Mouse (Mus musculus): ENCODE measurements around the gene Asic5. TPM values are rescaled to one million over a fixed set of nuclear protein-coding genes. Genes with fewer than 3 reads are reported as not detected.

Gene Asic5
- polyA plus RNA-seq, 1 experiment from 2014 or later: not detected

- Histone ChIP-seq H3K9ac (no peak overlapping the region), H3K4me2 (no peak overlapping the region), H3K36me3 (no peaks in the 10 kb centered on the region), H3K27me3 (no peaks in the 10 kb centered on the region), H3K27ac (no peak overlapping the region), H3K4me3 (replicated peaks) (no peak overlapping the region), H3K4me1 (replicated peaks) (no peaks in the 10 kb centered on the region), H3K9me3 (replicated peaks) (no peaks in the 10 kb centered on the region)
- 67% methylated on average over 4 of the region's 4 CpGs for WGBS (ENCODE audit: insufficient replicate concordance)
- DNase-seq (no peak), ATAC-seq (ENCODE audit: low read depth) (no peak)
Observed at GRCm38 (mm10) chr3:82048078-82048477, 66.0 kb downstream of the Asic5 start.

- ATAC-seq (ENCODE audit: low read depth) (no peak), DNase-seq (no peak)
- Histone ChIP-seq H3K4me1 (replicated peaks) (no peaks in the 10 kb centered on the region), H3K9ac (no peak overlapping the region), H3K36me3 (no peaks in the 10 kb centered on the region), H3K4me2 (no peak overlapping the region), H3K4me3 (replicated peaks) (no peak overlapping the region), H3K27me3 (no peaks in the 10 kb centered on the region), H3K27ac (no peak overlapping the region), H3K9me3 (replicated peaks) (no peaks in the 10 kb centered on the region)
- WGBS (ENCODE audit: insufficient replicate concordance): 64% methylated on average over 7 of the region's 7 CpGs
Observed at GRCm38 (mm10) chr3:82048681-82049080, 66.6 kb downstream of the Asic5 start.

DNA sequence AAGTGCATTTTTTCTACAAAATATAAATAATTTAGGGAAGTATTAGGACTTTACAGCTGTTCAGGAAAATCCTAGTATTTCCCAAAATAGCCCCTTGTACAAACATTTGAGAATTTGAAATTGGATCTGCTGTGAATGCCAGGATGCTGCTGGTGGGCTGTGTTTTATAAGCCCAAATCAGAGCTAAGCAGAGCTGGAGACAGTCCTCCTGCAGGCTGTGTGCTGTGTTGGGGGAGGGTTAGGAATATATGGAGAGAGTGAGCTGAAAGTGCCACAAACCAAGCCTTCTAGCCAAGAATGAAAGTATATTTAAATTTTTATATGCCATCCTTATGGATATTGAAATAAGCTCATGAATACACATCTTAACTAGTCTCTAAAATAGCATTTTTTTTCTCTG lies 69.4 kb downstream of the Asic5 start:
- Histone ChIP-seq H3K9ac (no peak overlapping the region), H3K4me1 (replicated peaks) (no peaks in the 10 kb centered on the region), H3K9me3 (replicated peaks) (no peaks in the 10 kb centered on the region), H3K36me3 (no peaks in the 10 kb centered on the region), H3K4me2 (no peak overlapping the region), H3K27me3 (no peaks in the 10 kb centered on the region), H3K4me3 (replicated peaks) (no peak overlapping the region), H3K27ac (no peak overlapping the region)
- DNase-seq (no peak), ATAC-seq (ENCODE audit: low read depth) (no peak)

DNA sequence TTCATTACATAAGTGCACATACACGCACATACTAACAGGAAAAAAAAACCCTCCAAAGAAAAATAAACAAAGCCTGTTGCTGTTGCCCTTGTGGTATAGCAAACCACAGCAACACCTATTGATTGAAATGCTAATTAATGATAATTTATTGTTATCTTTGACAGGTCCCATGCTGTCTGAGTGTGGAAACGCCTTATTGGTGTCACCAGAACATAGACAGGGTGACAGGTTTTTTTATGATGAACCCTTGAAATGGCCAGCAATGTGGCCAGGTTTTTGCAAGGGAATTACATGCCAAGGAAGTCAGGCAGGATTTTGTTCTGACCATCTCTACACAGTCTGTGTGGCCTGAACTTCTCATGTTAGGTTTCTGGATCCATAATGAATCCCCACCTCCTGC lies 69.9 kb downstream of the Asic5 start:
- Histone ChIP-seq H3K4me2 (no peak overlapping the region), H3K9ac (no peak overlapping the region), H3K9me3 (replicated peaks) (no peaks in the 10 kb centered on the region), H3K4me3 (replicated peaks) (no peak overlapping the region), H3K27ac (no peak overlapping the region), H3K4me1 (replicated peaks) (no peaks in the 10 kb centered on the region; the same call in 1 of the 2 replicates), H3K36me3 (no peaks in the 10 kb centered on the region), H3K27me3 (no peaks in the 10 kb centered on the region)
- DNase-seq (no peak), ATAC-seq (ENCODE audit: low read depth) (no peak)
- 47% methylated on average over 2 of the region's 2 CpGs for WGBS (ENCODE audit: insufficient replicate concordance)

GRCm38 (mm10) chr3:82054283-82054974 lies 72.3 kb downstream of the Asic5 start:
- no peak overlapping the region for H3K9ac ChIP-seq
- H3K36me3 ChIP-seq: no peaks in the 10 kb centered on the region
- DNase-seq (no peak), ATAC-seq (ENCODE audit: low read depth) (no peak)
- 46% methylated on average over 5 of the region's 5 CpGs for WGBS (ENCODE audit: insufficient replicate concordance)
- H3K4me2 ChIP-seq: no peak overlapping the region
- no peaks in the 10 kb centered on the region; the same call in 1 of the 2 replicates for H3K4me1 ChIP-seq (replicated peaks)
- no peak overlapping the region for H3K4me3 ChIP-seq (replicated peaks)
- no peak overlapping the region for H3K27ac ChIP-seq
- H3K9me3 ChIP-seq (replicated peaks): no peaks in the 10 kb centered on the region
- H3K27me3 ChIP-seq: no peaks in the 10 kb centered on the region

GRCm38 (mm10) chr3:82057201-82057600 lies 75.1 kb downstream of the Asic5 start:
- no peak overlapping the region for H3K4me2 ChIP-seq
- DNase-seq (no peak), ATAC-seq (ENCODE audit: low read depth) (no peak)
- H3K27ac ChIP-seq: no peak overlapping the region
- H3K4me1 ChIP-seq (replicated peaks): peaks cover 12% of the 10 kb centered on the region
- H3K9ac ChIP-seq: no peak overlapping the region
- H3K9me3 ChIP-seq (replicated peaks): no peaks in the 10 kb centered on the region
- no peaks in the 10 kb centered on the region for H3K36me3 ChIP-seq
- no peaks in the 10 kb centered on the region for H3K27me3 ChIP-seq
- H3K4me3 ChIP-seq (replicated peaks): no peak overlapping the region
- 26% methylated on average over 5 of the region's 5 CpGs for WGBS (ENCODE audit: insufficient replicate concordance)

- Histone ChIP-seq H3K4me3 (replicated peaks) (no peak overlapping the region), H3K27ac (peak overlapping the region; percentile 15; the same call in 1 of the 2 replicates), H3K4me1 (replicated peaks) (peaks cover 12% of the 10 kb centered on the region), H3K9ac (no peak overlapping the region), H3K4me2 (no peak overlapping the region), H3K36me3 (no peaks in the 10 kb centered on the region), H3K27me3 (no peaks in the 10 kb centered on the region), H3K9me3 (replicated peaks) (no peaks in the 10 kb centered on the region)
- peak; percentile 70 for ATAC-seq (ENCODE audit: low read depth)
- peak; percentile 1 for DNase-seq
- 26% methylated on average over 9 of the region's 9 CpGs for WGBS (ENCODE audit: insufficient replicate concordance)
Observed at GRCm38 (mm10) chr3:82061402-82062180, 79.5 kb downstream of the Asic5 start.

DNA sequence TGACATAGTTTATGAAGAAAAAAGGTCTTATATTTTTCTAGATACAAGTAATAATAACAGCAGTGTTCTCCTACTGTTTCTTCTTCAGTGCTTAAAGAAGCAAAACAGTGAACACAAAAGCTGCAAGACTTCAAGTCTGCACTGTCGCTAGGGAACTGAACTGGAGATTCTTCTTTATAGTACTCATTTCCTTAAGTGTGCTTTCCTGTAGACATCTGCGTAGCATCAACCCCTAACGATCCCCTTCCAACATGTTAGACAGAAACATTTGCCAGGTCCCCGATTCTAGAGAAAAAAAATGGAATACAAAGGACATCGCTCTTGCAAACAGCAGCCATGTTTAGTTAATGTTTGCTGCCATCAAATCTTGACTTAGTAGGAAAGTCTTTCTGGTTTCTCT lies 85.7 kb downstream of the Asic5 start:
- Histone ChIP-seq H3K27me3 (peaks cover under 1% of the 10 kb centered on the region; the same call in 1 of the 2 replicates), H3K4me3 (replicated peaks) (no peak overlapping the region), H3K9ac (no peak overlapping the region), H3K27ac (no peak overlapping the region), H3K4me1 (replicated peaks) (no peaks in the 10 kb centered on the region), H3K4me2 (no peak overlapping the region), H3K9me3 (replicated peaks) (no peaks in the 10 kb centered on the region), H3K36me3 (no peaks in the 10 kb centered on the region)
- no peak for ATAC-seq (ENCODE audit: low read depth)
- 69% methylated on average over 5 of the region's 5 CpGs for WGBS (ENCODE audit: insufficient replicate concordance)
- no peak for DNase-seq

Other genes starting within 250 kb of the Asic5 start
- 4.8 and 6.0 TPM in 2 replicates for gene Ctso, start 49.7 kb upstream of the Asic5 start, polyA plus RNA-seq (2015; fragmentation: Nextera tagmentation; extraction: Ambion mirVana)
- 0.06 and 0.12 TPM in 2 replicates for gene Tdo2, start 6.1 kb upstream of the Asic5 start, polyA plus RNA-seq (2015; fragmentation: Nextera tagmentation; extraction: Ambion mirVana)
- gene Gucy1b1, start 92.4 kb downstream of the Asic5 start, polyA plus RNA-seq (2015; fragmentation: Nextera tagmentation; extraction: Ambion mirVana): 9.1 and 11.4 TPM in 2 replicates
- 5.8 and 7.2 TPM in 2 replicates for gene Gucy1a1, start 163.5 kb downstream of the Asic5 start, polyA plus RNA-seq (2015; fragmentation: Nextera tagmentation; extraction: Ambion mirVana)